Mouse (Mus musculus): ENCODE measurements around the gene Grin2b. TPM values are rescaled to one million over a fixed set of nuclear protein-coding genes. Genes with fewer than 3 reads are reported as not detected.

The Grin2b gene
- polyA plus RNA-seq, 1 experiment: 17.0 TPM

DNA sequence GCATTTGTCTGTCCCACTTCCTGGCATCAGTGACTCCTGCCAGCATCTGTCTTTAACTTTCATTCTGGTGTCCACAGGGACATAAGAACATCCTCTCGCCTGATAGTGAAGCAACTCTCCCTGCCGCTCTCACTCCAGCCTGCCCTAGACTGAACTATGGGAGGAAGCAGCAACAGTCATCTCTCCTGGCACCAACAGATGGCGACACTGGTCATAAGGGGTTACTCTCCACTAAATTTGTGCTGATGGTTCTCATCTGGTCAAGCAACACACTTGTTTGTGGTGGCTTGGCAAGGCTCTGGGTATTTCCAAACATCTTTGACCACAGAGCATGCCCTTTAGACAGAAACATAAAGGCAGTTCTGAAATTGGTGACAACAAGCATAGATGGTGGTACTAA lies 130.9 kb downstream of the Grin2b start:
- TF ChIP-seq CTCF (IDR thresholded peaks at IDR 0.05; ENCODE audit: borderline replicate concordance, extremely low read depth, insufficient read depth, insufficient read length) (peak; percentile 17; the same call in 1 of the 2 replicates), POLR2A (IDR thresholded peaks at IDR 0.05; ENCODE audit: borderline replicate concordance, extremely low read depth, insufficient read depth, insufficient read length, poor library complexity, severe bottlenecking) (no peak)
- no peak for DNase-seq (ENCODE audit: low read depth)

DNA sequence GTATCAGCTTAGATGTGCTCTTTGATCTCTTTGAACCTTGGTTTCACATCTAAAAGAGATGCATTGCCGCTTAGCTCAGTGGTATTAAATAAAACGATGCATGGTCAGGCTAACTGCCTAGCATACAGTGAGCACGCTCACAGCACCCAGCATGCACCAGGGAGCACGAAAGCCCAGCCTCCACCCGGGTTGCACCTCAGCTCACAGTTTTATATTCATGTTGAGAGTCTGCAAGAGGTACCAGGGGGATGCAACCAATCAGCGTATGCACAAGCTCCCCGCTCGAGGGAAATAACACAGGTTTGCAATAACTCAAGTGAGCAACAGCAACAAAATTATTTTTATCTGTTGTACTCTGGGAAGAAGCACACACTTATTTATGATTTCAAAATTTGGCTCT lies 131.5 kb downstream of the Grin2b start:
- no peak for DNase-seq (ENCODE audit: low read depth)
- TF ChIP-seq POLR2A (IDR thresholded peaks at IDR 0.05; ENCODE audit: borderline replicate concordance, extremely low read depth, insufficient read depth, insufficient read length, poor library complexity, severe bottlenecking) (no peak), CTCF (IDR thresholded peaks at IDR 0.05; ENCODE audit: borderline replicate concordance, extremely low read depth, insufficient read depth, insufficient read length) (no peak)

DNA sequence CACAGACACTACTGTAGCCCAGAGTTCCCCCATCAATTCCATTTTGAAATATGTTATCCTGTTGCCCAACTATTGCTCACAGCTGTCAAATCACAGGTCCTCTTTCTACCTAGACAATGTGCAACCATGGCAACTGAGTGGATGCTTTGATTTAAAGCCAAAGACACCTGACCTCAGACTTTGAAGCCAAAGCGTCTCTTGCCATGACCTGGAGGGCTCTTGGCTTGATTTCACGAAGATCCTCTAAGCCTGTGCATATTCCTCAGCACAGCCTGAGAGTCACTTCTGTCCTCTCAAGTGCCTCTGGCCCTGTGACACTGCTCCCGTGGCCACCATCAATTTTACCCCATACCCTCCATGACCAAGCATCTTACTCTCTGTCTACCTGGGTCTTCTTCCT lies 132.4 kb downstream of the Grin2b start:
- TF ChIP-seq CTCF (IDR thresholded peaks at IDR 0.05; ENCODE audit: borderline replicate concordance, extremely low read depth, insufficient read depth, insufficient read length) (no peak), POLR2A (IDR thresholded peaks at IDR 0.05; ENCODE audit: borderline replicate concordance, extremely low read depth, insufficient read depth, insufficient read length, poor library complexity, severe bottlenecking) (no peak)
- no peak for DNase-seq (ENCODE audit: low read depth)

DNA sequence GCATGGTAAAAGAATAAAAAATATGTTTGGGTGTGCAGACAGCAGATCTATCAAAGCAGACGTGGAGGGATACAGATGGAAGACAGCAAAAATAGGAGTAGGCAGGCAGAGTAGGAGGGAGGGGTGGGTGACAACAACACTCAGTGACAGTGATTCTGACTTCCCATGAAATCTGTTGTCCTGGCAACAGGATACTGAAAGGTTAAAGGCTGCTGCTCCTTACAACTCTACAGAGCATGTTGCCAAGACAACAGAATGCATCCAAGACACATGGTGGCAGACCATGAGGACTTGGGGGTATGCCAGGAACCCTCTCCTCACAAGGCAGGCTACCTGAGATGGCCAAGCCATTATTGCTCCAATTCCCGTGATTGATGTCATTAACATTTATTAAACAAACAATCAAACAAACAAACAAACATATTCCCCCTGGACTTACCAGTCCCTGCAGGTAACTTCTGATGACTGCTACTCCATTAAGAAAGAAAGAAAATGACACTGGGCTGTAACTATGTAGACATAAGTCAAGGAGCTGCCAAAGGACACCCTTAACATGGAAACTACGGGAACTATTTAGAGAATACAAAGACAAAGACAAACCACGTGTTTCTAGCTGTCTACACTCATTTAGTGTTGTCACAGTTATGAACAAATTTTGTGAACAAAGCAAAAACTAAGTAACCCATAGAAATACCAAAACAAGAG lies 143.9 kb downstream of the Grin2b start:
- TF ChIP-seq POLR2A (IDR thresholded peaks at IDR 0.05; ENCODE audit: borderline replicate concordance, extremely low read depth, insufficient read depth, insufficient read length, poor library complexity, severe bottlenecking) (no peak), CTCF (IDR thresholded peaks at IDR 0.05; ENCODE audit: borderline replicate concordance, extremely low read depth, insufficient read depth, insufficient read length) (no peak)
- DNase-seq (ENCODE audit: low read depth): peak; percentile 64

DNA sequence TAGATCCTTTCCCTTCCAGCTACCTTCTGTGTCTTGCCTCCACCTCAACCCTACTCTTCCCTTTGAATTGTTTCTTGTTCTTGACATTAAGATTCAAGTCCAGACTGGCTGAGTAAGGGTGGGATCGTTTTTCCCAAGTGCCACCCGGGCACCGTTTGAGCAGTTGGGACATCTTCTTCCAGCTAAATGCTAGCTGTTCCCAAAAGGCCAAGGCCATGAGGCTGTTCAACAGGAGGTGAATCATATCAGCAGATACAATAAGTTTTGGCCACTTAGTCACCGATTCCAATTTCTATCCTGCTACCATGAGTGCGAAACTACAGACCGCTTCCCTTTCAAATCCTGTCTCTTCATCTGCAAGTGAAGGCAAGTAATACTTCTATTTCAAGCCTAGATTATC lies 146.4 kb downstream of the Grin2b start:
- no peak for DNase-seq (ENCODE audit: low read depth)
- TF ChIP-seq CTCF (IDR thresholded peaks at IDR 0.05; ENCODE audit: borderline replicate concordance, extremely low read depth, insufficient read depth, insufficient read length) (no peak), POLR2A (IDR thresholded peaks at IDR 0.05; ENCODE audit: borderline replicate concordance, extremely low read depth, insufficient read depth, insufficient read length, poor library complexity, severe bottlenecking) (no peak)

DNA sequence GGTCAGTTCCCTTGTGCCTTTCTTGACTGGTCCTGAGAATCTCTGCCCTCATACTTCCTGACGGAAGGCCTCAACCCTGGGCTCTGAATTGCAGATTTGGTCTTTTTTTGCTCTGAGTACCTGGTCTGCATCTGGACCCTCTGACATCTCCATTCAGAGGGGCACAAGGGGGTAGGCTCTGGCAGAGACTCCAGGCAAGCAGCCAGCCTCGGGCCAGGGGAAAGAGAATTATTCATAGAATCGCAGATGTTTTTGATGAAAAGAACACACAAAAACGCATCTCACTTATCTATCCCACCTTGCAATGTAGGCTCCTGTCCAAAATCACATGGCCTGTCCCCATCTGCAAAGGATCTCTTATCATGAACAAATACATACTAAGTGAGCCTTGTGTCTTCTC lies 147.5 kb downstream of the Grin2b start:
- no peak for DNase-seq (ENCODE audit: low read depth)
- no peak for TF ChIP-seq CTCF (IDR thresholded peaks at IDR 0.05; ENCODE audit: borderline replicate concordance, extremely low read depth, insufficient read depth, insufficient read length)
- TF ChIP-seq POLR2A (IDR thresholded peaks at IDR 0.05; ENCODE audit: borderline replicate concordance, extremely low read depth, insufficient read depth, insufficient read length, poor library complexity, severe bottlenecking): no peak

DNA sequence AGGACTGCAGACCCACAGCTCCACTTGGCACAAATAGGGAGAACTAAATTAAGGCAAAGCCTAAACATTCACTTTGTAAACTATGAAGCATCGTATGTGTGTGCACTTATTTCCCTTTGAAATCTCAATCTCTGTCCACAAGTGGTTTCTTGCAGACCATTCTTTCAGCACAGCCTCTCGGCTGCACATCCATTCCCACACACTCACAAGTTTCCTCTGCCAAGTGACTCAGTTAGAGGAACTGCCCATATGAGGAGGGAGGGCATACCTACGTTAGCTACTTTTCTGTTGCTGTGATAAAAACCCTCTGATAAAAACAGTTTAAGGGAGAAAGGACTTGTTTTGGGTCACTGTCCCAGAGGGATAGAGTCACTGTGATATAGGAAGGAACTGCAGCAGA lies 152.9 kb downstream of the Grin2b start:
- no peak for DNase-seq (ENCODE audit: low read depth)
- TF ChIP-seq POLR2A (IDR thresholded peaks at IDR 0.05; ENCODE audit: borderline replicate concordance, extremely low read depth, insufficient read depth, insufficient read length, poor library complexity, severe bottlenecking) (no peak), CTCF (IDR thresholded peaks at IDR 0.05; ENCODE audit: borderline replicate concordance, extremely low read depth, insufficient read depth, insufficient read length) (no peak)

DNA sequence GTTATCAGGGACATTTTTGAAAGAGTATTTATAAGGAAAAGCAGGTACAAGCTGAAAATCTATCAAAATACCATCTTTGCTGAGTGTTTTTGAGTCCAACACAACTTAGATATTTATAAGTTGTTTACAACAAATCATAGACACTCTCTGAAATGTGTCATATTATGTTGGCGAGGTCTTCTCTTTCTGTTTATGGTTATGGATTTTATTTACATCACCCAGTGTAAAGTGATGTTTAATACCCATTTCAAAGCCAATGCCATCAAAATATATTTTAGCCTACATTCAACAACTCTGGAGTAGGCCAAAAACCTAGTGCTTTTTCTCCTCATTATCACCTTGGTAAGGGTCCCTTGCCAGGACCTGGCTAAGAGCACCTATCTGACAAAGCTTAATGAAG lies 154.3 kb downstream of the Grin2b start:
- DNase-seq (ENCODE audit: low read depth): no peak
- TF ChIP-seq CTCF (IDR thresholded peaks at IDR 0.05; ENCODE audit: borderline replicate concordance, extremely low read depth, insufficient read depth, insufficient read length): no peak
- TF ChIP-seq POLR2A (IDR thresholded peaks at IDR 0.05; ENCODE audit: borderline replicate concordance, extremely low read depth, insufficient read depth, insufficient read length, poor library complexity, severe bottlenecking): no peak

DNA sequence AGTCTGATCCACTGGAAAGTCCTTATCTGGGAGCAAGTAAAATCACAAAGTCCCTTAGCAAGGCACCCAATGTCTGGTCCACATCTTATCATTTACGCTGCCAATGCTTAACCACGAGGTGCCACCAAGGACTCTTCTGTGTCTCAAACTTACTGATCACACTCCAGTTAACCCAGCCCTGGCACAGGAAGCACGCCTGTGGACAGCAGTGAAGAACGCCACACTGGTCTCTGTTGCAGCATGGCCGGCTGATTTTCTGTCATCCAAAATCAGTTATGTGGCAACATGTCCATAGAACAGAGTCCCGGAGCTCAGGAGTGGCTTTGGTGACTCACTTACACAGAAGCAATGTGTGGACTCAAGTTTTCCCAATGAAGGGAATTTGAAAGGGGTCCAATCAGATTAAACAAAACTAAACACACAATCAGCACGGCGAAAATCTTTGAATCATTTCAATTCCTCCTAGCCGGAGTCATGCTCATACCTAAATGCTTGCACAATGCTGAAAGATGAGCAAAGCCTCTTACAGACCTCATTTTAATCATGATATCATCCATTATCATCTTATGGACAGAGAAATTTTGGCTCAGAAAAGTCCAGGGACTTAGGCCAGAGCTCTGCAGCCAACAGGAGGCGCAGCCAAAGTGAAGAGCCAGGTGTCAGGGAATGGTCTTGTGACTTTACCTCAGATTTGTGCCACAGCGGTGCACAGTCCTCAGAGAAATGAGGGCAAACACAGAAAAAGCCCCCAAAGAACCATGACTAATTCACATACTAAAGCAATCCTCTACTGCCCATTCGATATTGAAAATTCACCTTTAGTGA lies 159.5 kb downstream of the Grin2b start:
- no peak for DNase-seq (ENCODE audit: low read depth)

DNA sequence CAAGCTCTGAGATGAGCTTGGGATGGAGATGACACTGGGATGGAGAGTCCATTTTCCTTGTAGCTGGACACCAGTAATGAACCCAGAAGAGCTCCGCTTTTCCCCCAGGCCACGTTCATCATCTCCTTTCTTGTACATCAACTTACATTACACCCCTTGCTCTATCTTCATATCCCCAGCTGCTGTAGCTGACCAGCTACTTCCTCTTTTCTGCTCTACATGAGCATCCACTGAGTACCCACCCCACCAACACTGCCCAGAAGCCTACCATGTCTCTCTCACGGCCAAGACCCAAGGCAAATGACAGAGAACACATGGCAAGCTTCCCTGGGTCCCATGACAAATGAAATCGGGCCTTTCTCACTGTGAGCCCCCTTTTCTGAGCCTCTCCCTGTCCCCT lies 161.8 kb downstream of the Grin2b start:
- no peak for TF ChIP-seq POLR2A (IDR thresholded peaks at IDR 0.05; ENCODE audit: borderline replicate concordance, extremely low read depth, insufficient read depth, insufficient read length, poor library complexity, severe bottlenecking)
- no peak for TF ChIP-seq CTCF (IDR thresholded peaks at IDR 0.05; ENCODE audit: borderline replicate concordance, extremely low read depth, insufficient read depth, insufficient read length)
- DNase-seq (ENCODE audit: low read depth): no peak

More for the DNA sequence above, 159.5 kb downstream of the Grin2b start:
- no peak for TF ChIP-seq CTCF (IDR thresholded peaks at IDR 0.05; ENCODE audit: borderline replicate concordance, extremely low read depth, insufficient read depth, insufficient read length)
- TF ChIP-seq POLR2A (IDR thresholded peaks at IDR 0.05; ENCODE audit: borderline replicate concordance, extremely low read depth, insufficient read depth, insufficient read length, poor library complexity, severe bottlenecking): no peak

DNA sequence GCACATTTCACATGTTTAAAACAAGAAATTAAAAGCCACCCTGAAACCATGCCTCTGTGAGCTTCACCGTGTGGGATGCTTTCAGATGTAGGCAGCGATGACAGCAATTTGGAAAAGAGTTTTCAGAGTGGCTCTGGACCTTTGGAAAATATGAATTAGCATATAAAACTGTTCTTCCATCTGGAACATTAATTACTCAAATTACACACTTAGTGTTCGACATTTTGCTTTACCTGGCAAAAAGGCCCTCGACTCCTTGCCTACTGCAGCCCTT lies 162.3 kb downstream of the Grin2b start:
- DNase-seq (ENCODE audit: low read depth): no peak
- TF ChIP-seq CTCF (IDR thresholded peaks at IDR 0.05; ENCODE audit: borderline replicate concordance, extremely low read depth, insufficient read depth, insufficient read length): no peak

All from brain, embryonic 14.5 days (tissue).